Mouse (Mus musculus) kidney, adult 2 months (tissue): Measurements from ENCODE around the gene Prpf39.

Experiments
- CTCF ChIP-seq: fragments of 200-500 bp; conservative IDR thresholded peaks from 2 replicates; pipeline ENCODE4 v1.5.1; 2011; ENCODE audit warnings: low read depth, mild to moderate bottlenecking, control low read depth, low read length, moderate library complexity, mixed read lengths; ENCODE audit not compliant: insufficient read depth, insufficient read length
- POLR2A ChIP-seq: fragments of 200-500 bp; IDR thresholded peaks from one replicate; pipeline ENCODE4 v1.6.1; 2011; ENCODE audit warnings: low read depth, low read length, control low read depth

DNA sequence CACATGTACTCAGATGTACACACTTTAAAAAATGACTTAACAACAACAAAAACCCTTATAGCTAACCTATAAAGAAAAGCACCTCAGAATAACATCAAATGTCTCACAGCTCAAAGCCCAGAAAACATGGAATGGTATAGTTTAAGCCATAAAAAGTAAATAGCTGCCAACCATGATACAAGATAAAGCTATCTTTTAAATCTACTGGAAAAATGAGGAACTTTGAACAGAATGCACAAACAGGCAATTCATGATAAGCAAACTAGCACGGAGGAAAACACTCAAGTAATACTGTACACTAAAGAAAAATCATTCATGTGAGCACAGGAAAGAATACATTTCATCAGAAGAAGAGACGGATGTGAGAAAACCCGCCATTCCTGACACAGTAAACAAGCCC is 28.4 kb upstream of the Prpf39 start:
- TF ChIP-seq POLR2A (no peak), CTCF (no peak)
